Mouse (Mus musculus): ENCODE measurements at regions not wholly inside any gene's neighbourhood (a gene's known extent, or its start where the extent isn't known, plus 50 kb on each side); places are given as distances from the start of the nearest gene placed in this dataset.

GRCm38 (mm10) chr13:44232716-44233051 is 448.1 kb downstream of the Cd83 start:
- no peak overlapping the region for H3K9ac ChIP-seq (ENCODE audit: low read length)
- ATAC-seq (no peak), DNase-seq (ENCODE audit: low spot score) (no peak)
- peaks cover 41% of the 10 kb centered on the region for H3K4me1 ChIP-seq (ENCODE audit: control insufficient read depth, insufficient read depth, low read length)
- H3K27ac ChIP-seq (ENCODE audit: low read depth, low read length), result peak overlapping the region; percentile 58; the same call in 1 of the 2 replicates
- H3K36me3 ChIP-seq (ENCODE audit: control insufficient read depth, insufficient read depth, low read length), result no peaks in the 10 kb centered on the region
- no peaks in the 10 kb centered on the region for H3K27me3 ChIP-seq (replicated peaks; ENCODE audit: control insufficient read depth, insufficient read depth, low read length)
- no peak overlapping the region for H3K4me3 ChIP-seq (ENCODE audit: low read depth, low read length)
- peak overlapping the region; percentile 27; the same call in 1 of the 2 replicates for H3K4me2 ChIP-seq (ENCODE audit: low read length)
- no peaks in the 10 kb centered on the region for H3K9me3 ChIP-seq (replicated peaks; ENCODE audit: control insufficient read depth, low read length)
- WGBS, result 14% methylated on average over 6 of the region's 6 CpGs

- no peaks in the 10 kb centered on the region for H3K9me3 ChIP-seq (replicated peaks; ENCODE audit: control insufficient read depth, low read length)
- H3K4me2 ChIP-seq (ENCODE audit: low read length), result no peak overlapping the region
- H3K27me3 ChIP-seq (replicated peaks; ENCODE audit: control insufficient read depth, insufficient read depth, low read length), result no peaks in the 10 kb centered on the region
- peaks cover 29% of the 10 kb centered on the region for H3K4me1 ChIP-seq (ENCODE audit: control insufficient read depth, insufficient read depth, low read length)
- no peak for ATAC-seq
- H3K27ac ChIP-seq (ENCODE audit: low read depth, low read length), result no peak overlapping the region
- no peak for DNase-seq (ENCODE audit: low spot score)
- 93% methylated on average over 6 of the region's 6 CpGs for WGBS
- no peak overlapping the region for H3K9ac ChIP-seq (ENCODE audit: low read length)
- H3K36me3 ChIP-seq (ENCODE audit: control insufficient read depth, insufficient read depth, low read length), result no peaks in the 10 kb centered on the region
- H3K4me3 ChIP-seq (ENCODE audit: low read depth, low read length), result no peak overlapping the region
Observed at GRCm38 (mm10) chr13:44234241-44234640, 449.7 kb downstream of the Cd83 start.

GRCm38 (mm10) chr13:44235236-44235635 is 450.7 kb downstream of the Cd83 start:
- Histone ChIP-seq H3K4me2 (ENCODE audit: low read length) (no peak overlapping the region), H3K36me3 (ENCODE audit: control insufficient read depth, insufficient read depth, low read length) (no peaks in the 10 kb centered on the region), H3K9me3 (replicated peaks; ENCODE audit: control insufficient read depth, low read length) (no peaks in the 10 kb centered on the region), H3K27me3 (replicated peaks; ENCODE audit: control insufficient read depth, insufficient read depth, low read length) (no peaks in the 10 kb centered on the region), H3K4me3 (ENCODE audit: low read depth, low read length) (no peak overlapping the region), H3K27ac (ENCODE audit: low read depth, low read length) (no peak overlapping the region), H3K9ac (ENCODE audit: low read length) (no peak overlapping the region), H3K4me1 (ENCODE audit: control insufficient read depth, insufficient read depth, low read length) (peaks cover 24% of the 10 kb centered on the region)
- no peak for DNase-seq (ENCODE audit: low spot score)
- ATAC-seq, result no peak
- WGBS, result 85% methylated on average over 5 of the region's 5 CpGs

DNA sequence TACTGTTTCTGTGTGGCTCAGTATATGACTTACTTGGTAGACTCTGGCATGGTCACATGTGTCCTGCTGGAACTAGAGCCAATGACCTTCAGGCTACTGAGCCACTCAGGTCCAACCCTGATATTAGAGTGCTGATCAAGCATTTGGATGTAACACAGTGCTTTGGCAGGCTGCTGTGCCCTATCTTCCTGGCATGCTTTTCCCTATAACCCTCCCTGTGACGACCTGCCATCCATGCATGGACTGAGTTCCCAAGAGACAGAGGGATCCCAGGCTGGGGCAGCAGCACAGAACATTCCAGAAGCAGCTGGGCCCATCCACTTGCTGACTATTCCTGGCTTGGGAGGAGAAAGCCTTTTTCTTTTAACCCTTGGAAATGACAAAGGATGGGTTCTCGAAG is 451.4 kb downstream of the Cd83 start:
- Histone ChIP-seq H3K27me3 (replicated peaks; ENCODE audit: control insufficient read depth, insufficient read depth, low read length) (no peaks in the 10 kb centered on the region), H3K9me3 (replicated peaks; ENCODE audit: control insufficient read depth, low read length) (no peaks in the 10 kb centered on the region), H3K4me3 (ENCODE audit: low read depth, low read length) (no peak overlapping the region), H3K36me3 (ENCODE audit: control insufficient read depth, insufficient read depth, low read length) (no peaks in the 10 kb centered on the region), H3K4me2 (ENCODE audit: low read length) (no peak overlapping the region), H3K4me1 (ENCODE audit: control insufficient read depth, insufficient read depth, low read length) (peaks cover 24% of the 10 kb centered on the region), H3K9ac (ENCODE audit: low read length) (no peak overlapping the region), H3K27ac (ENCODE audit: low read depth, low read length) (no peak overlapping the region)
- ATAC-seq (no peak), DNase-seq (ENCODE audit: low spot score) (no peak)
- 83% methylated on average over 2 of the region's 2 CpGs for WGBS

DNA sequence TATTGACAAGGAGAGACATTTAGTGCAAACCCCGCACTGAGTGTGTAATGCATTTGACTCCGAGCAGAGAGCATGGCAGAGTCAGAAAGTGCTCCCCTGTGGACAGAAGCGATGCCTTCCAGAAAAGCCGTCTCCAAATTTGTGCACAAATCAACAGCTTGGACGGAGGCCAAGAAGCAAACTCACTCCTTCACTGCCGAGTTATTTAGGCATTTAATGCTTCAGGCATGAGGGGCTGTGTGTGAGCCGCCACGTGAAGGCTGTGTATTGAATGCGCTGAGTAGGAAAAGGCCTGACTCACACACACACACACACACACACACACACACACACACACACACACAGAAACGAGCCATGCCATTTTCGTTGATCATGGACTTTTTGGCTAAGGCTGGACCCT is 453.7 kb downstream of the Cd83 start:
- no peaks in the 10 kb centered on the region for H3K36me3 ChIP-seq (ENCODE audit: control insufficient read depth, insufficient read depth, low read length)
- H3K27ac ChIP-seq (ENCODE audit: low read depth, low read length), result no peak overlapping the region
- no peak overlapping the region for H3K9ac ChIP-seq (ENCODE audit: low read length)
- WGBS, result 21% methylated on average over 11 of the region's 11 CpGs
- no peaks in the 10 kb centered on the region for H3K27me3 ChIP-seq (replicated peaks; ENCODE audit: control insufficient read depth, insufficient read depth, low read length)
- DNase-seq (ENCODE audit: low spot score), result peak; percentile 88
- peak; percentile 67; the same call in 1 of the 2 replicates for ATAC-seq
- H3K4me2 ChIP-seq (ENCODE audit: low read length), result no peak overlapping the region
- no peak overlapping the region for H3K4me3 ChIP-seq (ENCODE audit: low read depth, low read length)
- 0 out of 2 replicates have a peak, but pooled peaks cover 4% of the 10 kb centered on the region for H3K4me1 ChIP-seq (ENCODE audit: control insufficient read depth, insufficient read depth, low read length)
- no peaks in the 10 kb centered on the region for H3K9me3 ChIP-seq (replicated peaks; ENCODE audit: control insufficient read depth, low read length)

DNA sequence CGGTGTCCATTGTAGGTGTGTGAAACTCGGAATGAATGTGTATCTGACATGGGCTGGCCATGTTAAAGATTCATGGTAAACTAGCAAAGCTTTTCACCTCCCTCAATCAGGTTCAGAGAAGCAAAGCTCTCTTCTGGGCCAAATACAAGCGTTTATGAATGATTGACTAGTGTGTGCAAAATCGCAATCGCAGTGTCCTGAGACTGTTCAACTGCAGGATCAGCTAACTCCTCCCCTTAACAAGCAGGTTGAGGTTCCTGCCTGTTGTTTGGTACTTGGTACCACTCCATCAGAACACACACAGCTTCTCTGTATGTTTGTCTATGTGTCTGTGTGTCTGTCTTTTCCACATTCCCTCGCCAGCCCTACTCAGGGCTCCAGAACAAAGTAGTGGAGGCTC is 458.6 kb downstream of the Cd83 start:
- no peak overlapping the region for H3K27ac ChIP-seq (ENCODE audit: low read depth, low read length)
- DNase-seq (ENCODE audit: low spot score), result no peak
- H3K4me2 ChIP-seq (ENCODE audit: low read length), result no peak overlapping the region
- H3K4me1 ChIP-seq (ENCODE audit: control insufficient read depth, insufficient read depth, low read length), result peaks cover 3% of the 10 kb centered on the region; the same call in 1 of the 2 replicates
- H3K27me3 ChIP-seq (replicated peaks; ENCODE audit: control insufficient read depth, insufficient read depth, low read length), result no peaks in the 10 kb centered on the region
- H3K9ac ChIP-seq (ENCODE audit: low read length), result no peak overlapping the region
- H3K9me3 ChIP-seq (replicated peaks; ENCODE audit: control insufficient read depth, low read length), result no peaks in the 10 kb centered on the region
- no peaks in the 10 kb centered on the region for H3K36me3 ChIP-seq (ENCODE audit: control insufficient read depth, insufficient read depth, low read length)
- ATAC-seq, result no peak
- WGBS, result 94% methylated on average over 6 of the region's 6 CpGs
- no peak overlapping the region for H3K4me3 ChIP-seq (ENCODE audit: low read depth, low read length)

DNA sequence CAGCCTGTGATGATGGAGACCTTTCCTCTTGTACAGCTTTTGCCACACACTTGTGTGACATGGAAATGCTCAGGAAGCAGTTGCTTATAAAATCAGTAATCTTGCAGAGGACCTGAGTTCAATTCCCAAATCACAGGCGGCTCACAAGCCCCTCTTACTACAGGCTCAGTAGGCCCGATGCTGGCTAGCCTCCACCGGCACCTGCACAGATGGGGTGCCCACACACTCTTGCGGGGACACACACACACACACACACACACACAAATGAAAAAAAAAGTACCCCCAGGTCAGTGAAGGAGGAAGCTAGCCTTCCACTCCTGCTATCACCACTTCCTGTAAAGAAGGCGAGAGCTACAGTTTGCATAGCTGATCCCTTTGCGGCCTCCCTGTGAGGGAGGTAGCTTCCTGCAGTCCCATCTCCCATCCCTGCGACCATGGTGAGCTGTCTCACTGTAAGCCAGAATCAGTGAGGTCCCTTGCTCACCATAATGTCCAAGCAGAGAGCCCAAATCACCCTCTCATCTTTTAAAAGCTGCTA is 462.2 kb downstream of the Cd83 start:
- Histone ChIP-seq H3K9ac (ENCODE audit: low read length) (no peak overlapping the region), H3K4me2 (ENCODE audit: low read length) (no peak overlapping the region), H3K27me3 (replicated peaks; ENCODE audit: control insufficient read depth, insufficient read depth, low read length) (no peaks in the 10 kb centered on the region), H3K4me1 (ENCODE audit: control insufficient read depth, insufficient read depth, low read length) (peaks cover 6% of the 10 kb centered on the region; the same call in 1 of the 2 replicates), H3K9me3 (replicated peaks; ENCODE audit: control insufficient read depth, low read length) (no peaks in the 10 kb centered on the region), H3K27ac (ENCODE audit: low read depth, low read length) (no peak overlapping the region), H3K4me3 (ENCODE audit: low read depth, low read length) (no peak overlapping the region), H3K36me3 (ENCODE audit: control insufficient read depth, insufficient read depth, low read length) (no peaks in the 10 kb centered on the region)
- DNase-seq (ENCODE audit: low spot score), result no peak
- no peak for ATAC-seq
- 90% methylated on average over 7 of the region's 7 CpGs for WGBS

- no peak for ATAC-seq
- H3K9ac ChIP-seq (ENCODE audit: low read length), result no peak overlapping the region
Observed at GRCm38 (mm10) chr13:44247861-44248260, 463.3 kb downstream of the Cd83 start.

DNA sequence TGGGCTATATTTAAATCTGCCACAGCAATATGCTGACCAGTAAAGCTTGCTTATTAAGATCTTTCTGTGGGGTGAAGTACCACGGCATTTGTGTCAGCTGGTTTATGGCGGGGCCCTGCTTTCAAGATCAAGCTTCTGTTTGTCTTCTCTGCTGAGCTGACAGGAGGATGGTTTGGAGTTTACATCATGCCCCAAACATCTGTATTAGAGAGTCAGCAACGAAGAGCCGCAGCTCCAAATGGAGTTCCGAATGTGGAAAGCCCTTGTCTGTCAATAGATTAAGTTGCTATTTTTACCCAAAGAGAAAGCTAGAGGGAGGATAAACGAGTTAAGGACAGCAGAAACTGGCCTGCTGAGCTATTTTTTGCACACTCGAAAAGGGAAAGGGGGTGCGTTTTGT is 463.8 kb downstream of the Cd83 start:
- Histone ChIP-seq H3K4me3 (ENCODE audit: low read depth, low read length) (no peak overlapping the region), H3K9me3 (replicated peaks; ENCODE audit: control insufficient read depth, low read length) (no peaks in the 10 kb centered on the region), H3K9ac (ENCODE audit: low read length) (no peak overlapping the region), H3K4me2 (ENCODE audit: low read length) (no peak overlapping the region), H3K36me3 (ENCODE audit: control insufficient read depth, insufficient read depth, low read length) (no peaks in the 10 kb centered on the region), H3K27me3 (replicated peaks; ENCODE audit: control insufficient read depth, insufficient read depth, low read length) (no peaks in the 10 kb centered on the region), H3K27ac (ENCODE audit: low read depth, low read length) (no peak overlapping the region), H3K4me1 (ENCODE audit: control insufficient read depth, insufficient read depth, low read length) (peaks cover 6% of the 10 kb centered on the region; the same call in 1 of the 2 replicates)
- ATAC-seq (no peak), DNase-seq (ENCODE audit: low spot score) (no peak)
- WGBS, result 40% methylated on average over 8 of the region's 8 CpGs

More at GRCm38 (mm10) chr13:44247861-44248260, 463.3 kb downstream of the Cd83 start:
- no peak for DNase-seq (ENCODE audit: low spot score)
- Histone ChIP-seq H3K9me3 (replicated peaks; ENCODE audit: control insufficient read depth, low read length) (no peaks in the 10 kb centered on the region), H3K4me1 (ENCODE audit: control insufficient read depth, insufficient read depth, low read length) (peaks cover 6% of the 10 kb centered on the region; the same call in 1 of the 2 replicates), H3K27me3 (replicated peaks; ENCODE audit: control insufficient read depth, insufficient read depth, low read length) (no peaks in the 10 kb centered on the region), H3K4me3 (ENCODE audit: low read depth, low read length) (no peak overlapping the region), H3K27ac (ENCODE audit: low read depth, low read length) (no peak overlapping the region), H3K36me3 (ENCODE audit: control insufficient read depth, insufficient read depth, low read length) (no peaks in the 10 kb centered on the region), H3K4me2 (ENCODE audit: low read length) (no peak overlapping the region)
- WGBS, result 86% methylated on average over 11 of the region's 11 CpGs
